Mouse (Mus musculus): ENCODE measurements around the gene Tank. TPM values are rescaled to one million over a fixed set of nuclear protein-coding genes. Genes with fewer than 3 reads are reported as not detected.

The Tank gene
- polyA plus RNA-seq, 1 experiment, result 8.5 TPM

DNA sequence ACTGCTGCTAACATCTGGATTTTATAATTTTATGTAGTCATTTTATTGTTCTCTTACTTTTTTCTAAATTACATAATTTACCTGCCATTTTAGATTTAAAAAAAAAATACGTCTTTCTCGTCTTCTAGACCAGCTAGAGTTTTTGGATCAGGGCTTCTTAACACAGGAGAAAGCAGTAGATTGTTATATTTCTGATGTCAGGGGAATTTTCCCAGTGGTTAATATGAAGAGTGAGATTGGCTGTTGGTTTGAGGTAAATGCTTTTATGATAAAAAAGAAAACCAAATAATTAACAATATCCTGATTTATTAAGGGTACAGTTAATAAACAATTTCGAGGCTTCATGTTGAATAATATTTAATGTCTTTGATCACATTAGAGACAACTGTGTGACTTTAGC, 1.7 kb downstream of the Tank start:
- Histone ChIP-seq H3K36me3 (ENCODE audit: control insufficient read depth, insufficient read depth) (no peaks in the 10 kb centered on the region), H3K79me2 (ENCODE audit: control insufficient read depth, insufficient read depth) (peaks cover 22% of the 10 kb centered on the region), H3K27me3 (ENCODE audit: control insufficient read depth, insufficient read depth, insufficient read length) (no peaks in the 10 kb centered on the region), H3K4me3 (ENCODE audit: insufficient read depth, poor library complexity, severe bottlenecking) (no peak overlapping the region), H3K79me3 (ENCODE audit: low read depth) (no peaks in the 10 kb centered on the region), H3ac (ENCODE audit: control insufficient read depth, insufficient read length, low read depth) (no peak overlapping the region)
- TF ChIP-seq USF1 (IDR thresholded peaks at IDR 0.05; ENCODE audit: low read depth) (no peak), FOSL1 (IDR thresholded peaks at IDR 0.05; ENCODE audit: insufficient read depth, low read length, poor library complexity, severe bottlenecking) (no peak), MAX (IDR thresholded peaks at IDR 0.05) (no peak), CTCF (IDR thresholded peaks at IDR 0.05; ENCODE audit: control insufficient read depth, insufficient read depth, insufficient read length) (no peak), MYOG (IDR thresholded peaks at IDR 0.05; ENCODE audit: control insufficient read depth, extremely low read depth, insufficient read length) (no peak), CEBPB (IDR thresholded peaks at IDR 0.05; ENCODE audit: low read depth) (no peak), MYOD1 (IDR thresholded peaks at IDR 0.05; ENCODE audit: control insufficient read depth, insufficient read length, low read depth) (no peak)

DNA sequence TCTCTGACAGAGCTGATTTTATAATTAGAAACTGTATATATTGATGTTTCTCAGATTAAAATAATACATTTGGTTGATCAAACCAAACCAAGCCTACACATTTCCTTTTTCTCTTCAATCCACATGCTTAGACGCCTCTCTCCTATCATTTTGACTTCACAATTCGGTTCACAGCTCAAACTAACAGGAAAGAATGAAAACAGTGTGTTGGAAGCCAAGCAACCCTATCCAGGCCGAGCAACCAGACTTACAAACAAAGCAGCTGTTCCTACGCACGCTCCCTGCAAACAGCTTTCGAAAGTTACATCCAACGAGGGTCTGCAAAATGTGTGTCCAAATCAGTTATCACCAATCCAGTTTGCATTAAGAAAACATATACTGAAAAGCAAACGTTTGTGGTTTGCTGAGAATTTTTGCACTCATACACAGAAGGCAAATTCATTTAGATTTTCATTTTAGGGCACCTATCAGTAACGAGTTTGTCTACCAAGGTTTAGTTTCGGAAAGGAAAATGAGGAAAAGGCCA, 2.2 kb downstream of the Tank start:
- Histone ChIP-seq H3K79me3 (ENCODE audit: low read depth) (no peaks in the 10 kb centered on the region), H3K4me3 (ENCODE audit: insufficient read depth, poor library complexity, severe bottlenecking) (no peak overlapping the region), H3K36me3 (ENCODE audit: control insufficient read depth, insufficient read depth) (no peaks in the 10 kb centered on the region), H3K79me2 (ENCODE audit: control insufficient read depth, insufficient read depth) (peaks cover 22% of the 10 kb centered on the region), H3ac (ENCODE audit: control insufficient read depth, insufficient read length, low read depth) (no peak overlapping the region), H3K27me3 (ENCODE audit: control insufficient read depth, insufficient read depth, insufficient read length) (no peaks in the 10 kb centered on the region)
- no peak for TF ChIP-seq CTCF (IDR thresholded peaks at IDR 0.05; ENCODE audit: control insufficient read depth, insufficient read depth, insufficient read length)
- TF ChIP-seq FOSL1 (IDR thresholded peaks at IDR 0.05; ENCODE audit: insufficient read depth, low read length, poor library complexity, severe bottlenecking), result no peak
- TF ChIP-seq CEBPB (IDR thresholded peaks at IDR 0.05; ENCODE audit: low read depth), result no peak
- TF ChIP-seq MYOD1 (IDR thresholded peaks at IDR 0.05; ENCODE audit: control insufficient read depth, insufficient read length, low read depth), result no peak
- TF ChIP-seq MAX (IDR thresholded peaks at IDR 0.05), result no peak
- TF ChIP-seq USF1 (IDR thresholded peaks at IDR 0.05; ENCODE audit: low read depth), result no peak
- TF ChIP-seq MYOG (IDR thresholded peaks at IDR 0.05; ENCODE audit: control insufficient read depth, extremely low read depth, insufficient read length), result no peak

DNA sequence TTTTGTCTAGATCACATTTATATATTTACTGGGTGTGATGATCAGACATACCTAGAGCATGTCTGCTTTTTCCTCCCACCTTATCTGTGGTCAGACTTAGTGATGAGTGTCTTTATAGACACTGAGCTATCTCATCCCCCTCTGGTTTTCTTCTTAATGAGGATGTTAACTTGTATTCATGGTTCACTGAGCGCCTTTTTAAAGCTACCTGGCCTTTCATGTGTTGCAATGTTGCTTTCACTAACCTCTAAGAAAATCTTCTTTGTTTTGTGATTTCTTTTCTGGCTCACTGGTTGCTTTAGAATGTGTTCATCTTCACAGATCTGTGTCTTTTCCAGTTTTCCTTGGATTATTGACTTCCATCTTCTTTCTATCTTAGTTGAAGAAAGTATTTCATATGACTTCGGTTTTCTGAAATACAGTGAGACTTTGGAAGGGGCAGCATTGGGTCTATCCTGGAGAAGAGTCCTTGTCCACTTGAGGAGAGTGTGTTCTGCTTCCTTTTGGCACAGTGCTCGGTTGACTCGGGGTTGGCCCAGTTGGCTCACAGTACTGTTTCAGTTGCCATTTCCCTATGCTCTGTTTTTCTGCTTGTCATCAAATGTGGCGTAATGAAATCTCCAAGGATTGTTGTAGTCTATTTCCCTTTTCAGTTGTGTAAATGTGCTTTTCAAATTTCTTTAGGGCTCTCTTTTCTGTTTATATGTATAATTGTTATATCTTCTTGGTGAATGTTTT, 4.4 kb downstream of the Tank start:
- H3K79me2 ChIP-seq (ENCODE audit: control insufficient read depth, insufficient read depth), result peaks cover 35% of the 10 kb centered on the region
- no peaks in the 10 kb centered on the region for H3K79me3 ChIP-seq (ENCODE audit: low read depth)
- no peak overlapping the region for H3K4me3 ChIP-seq (ENCODE audit: insufficient read depth, poor library complexity, severe bottlenecking)
- H3K36me3 ChIP-seq (ENCODE audit: control insufficient read depth, insufficient read depth), result no peaks in the 10 kb centered on the region
- no peak for TF ChIP-seq MYOD1 (IDR thresholded peaks at IDR 0.05; ENCODE audit: control insufficient read depth, insufficient read length, low read depth)
- no peak for TF ChIP-seq CEBPB (IDR thresholded peaks at IDR 0.05; ENCODE audit: low read depth)
- no peak for TF ChIP-seq USF1 (IDR thresholded peaks at IDR 0.05; ENCODE audit: low read depth)
- TF ChIP-seq MYOG (IDR thresholded peaks at IDR 0.05; ENCODE audit: control insufficient read depth, extremely low read depth, insufficient read length), result no peak
- no peak for TF ChIP-seq CTCF (IDR thresholded peaks at IDR 0.05; ENCODE audit: control insufficient read depth, insufficient read depth, insufficient read length)
- H3K27me3 ChIP-seq (ENCODE audit: control insufficient read depth, insufficient read depth, insufficient read length), result no peaks in the 10 kb centered on the region
- no peak overlapping the region for H3ac ChIP-seq (ENCODE audit: control insufficient read depth, insufficient read length, low read depth)

DNA sequence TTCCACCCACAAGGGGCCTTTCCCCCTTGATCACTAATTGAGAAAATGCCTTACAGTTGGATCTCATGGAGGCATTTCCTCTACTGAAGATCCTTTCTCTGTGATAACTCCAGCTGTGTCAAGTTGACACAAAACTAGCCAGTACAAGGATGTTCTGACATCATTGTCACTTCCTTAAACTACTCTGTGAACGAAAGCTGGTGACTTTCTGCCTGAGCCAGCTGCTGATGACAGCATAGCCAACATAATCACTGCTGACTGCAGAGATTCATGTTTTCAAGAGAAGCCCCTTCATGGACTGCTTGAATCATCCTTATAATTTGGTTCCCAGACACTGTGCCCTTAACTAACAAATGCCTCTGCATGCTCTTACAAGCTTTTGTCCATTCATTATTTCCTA, 7.1 kb downstream of the Tank start:
- H3K79me3 ChIP-seq (ENCODE audit: low read depth), result no peaks in the 10 kb centered on the region
- H3K79me2 ChIP-seq (ENCODE audit: control insufficient read depth, insufficient read depth), result peaks cover 39% of the 10 kb centered on the region
- no peak for TF ChIP-seq USF1 (IDR thresholded peaks at IDR 0.05; ENCODE audit: low read depth)
- no peak for TF ChIP-seq MYOG (IDR thresholded peaks at IDR 0.05; ENCODE audit: control insufficient read depth, extremely low read depth, insufficient read length)
- TF ChIP-seq FOSL1 (IDR thresholded peaks at IDR 0.05; ENCODE audit: insufficient read depth, low read length, poor library complexity, severe bottlenecking), result no peak
- TF ChIP-seq MAX (IDR thresholded peaks at IDR 0.05), result no peak
- no peak for TF ChIP-seq CTCF (IDR thresholded peaks at IDR 0.05; ENCODE audit: control insufficient read depth, insufficient read depth, insufficient read length)
- TF ChIP-seq CEBPB (IDR thresholded peaks at IDR 0.05; ENCODE audit: low read depth), result no peak
- H3K4me3 ChIP-seq (ENCODE audit: insufficient read depth, poor library complexity, severe bottlenecking), result no peak overlapping the region
- H3K27me3 ChIP-seq (ENCODE audit: control insufficient read depth, insufficient read depth, insufficient read length), result no peaks in the 10 kb centered on the region
- no peaks in the 10 kb centered on the region for H3K36me3 ChIP-seq (ENCODE audit: control insufficient read depth, insufficient read depth)
- H3ac ChIP-seq (ENCODE audit: control insufficient read depth, insufficient read length, low read depth), result no peak overlapping the region

DNA sequence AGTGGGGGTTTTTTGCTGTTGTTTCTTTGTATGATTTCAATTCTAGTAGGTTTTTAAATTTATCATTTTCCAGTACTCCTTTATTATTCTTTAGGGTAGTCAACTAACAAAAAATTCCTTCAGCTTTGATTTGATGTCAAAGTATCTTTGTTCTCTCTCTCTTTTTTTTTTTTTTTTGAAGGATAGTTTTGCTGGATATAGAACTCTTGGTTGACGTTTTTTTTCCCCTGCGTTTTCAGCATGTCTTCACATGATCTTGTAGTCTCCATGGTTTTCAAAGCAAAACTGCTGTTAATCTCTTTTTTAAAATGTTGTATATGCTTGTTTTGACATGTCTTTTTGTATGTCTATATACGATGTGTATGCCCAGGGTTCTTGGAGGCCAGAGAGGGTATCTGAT, 7.8 kb downstream of the Tank start:
- no peaks in the 10 kb centered on the region for H3K79me3 ChIP-seq (ENCODE audit: low read depth)
- TF ChIP-seq MYOG (IDR thresholded peaks at IDR 0.05; ENCODE audit: control insufficient read depth, extremely low read depth, insufficient read length) (no peak), CEBPB (IDR thresholded peaks at IDR 0.05; ENCODE audit: low read depth) (no peak), MAX (IDR thresholded peaks at IDR 0.05) (no peak), MYOD1 (IDR thresholded peaks at IDR 0.05; ENCODE audit: control insufficient read depth, insufficient read length, low read depth) (no peak), CTCF (IDR thresholded peaks at IDR 0.05; ENCODE audit: control insufficient read depth, insufficient read depth, insufficient read length) (no peak), FOSL1 (IDR thresholded peaks at IDR 0.05; ENCODE audit: insufficient read depth, low read length, poor library complexity, severe bottlenecking) (no peak), USF1 (IDR thresholded peaks at IDR 0.05; ENCODE audit: low read depth) (no peak)

More for the DNA sequence above, 7.8 kb downstream of the Tank start:
- Histone ChIP-seq H3K36me3 (ENCODE audit: control insufficient read depth, insufficient read depth) (no peaks in the 10 kb centered on the region), H3K79me2 (ENCODE audit: control insufficient read depth, insufficient read depth) (peaks cover 32% of the 10 kb centered on the region), H3K27me3 (ENCODE audit: control insufficient read depth, insufficient read depth, insufficient read length) (no peaks in the 10 kb centered on the region), H3ac (ENCODE audit: control insufficient read depth, insufficient read length, low read depth) (no peak overlapping the region), H3K4me3 (ENCODE audit: insufficient read depth, poor library complexity, severe bottlenecking) (no peak overlapping the region)
